Mouse (Mus musculus): ENCODE results near the gene Tmem43.

Gene Tmem43

GRCm38 (mm10) chr6:91488496-91489212 lies 15.2 kb downstream of the Tmem43 start:
- no peak for DNase-seq (ENCODE audit: low read depth, low spot score)

- no peak for DNase-seq (ENCODE audit: low read depth, low spot score)
These were observed 16.4 kb downstream of the Tmem43 start for GRCm38 (mm10) chr6:91489872-91490271.

GRCm38 (mm10) chr6:91491004-91491403 lies 17.5 kb downstream of the Tmem43 start:
- no peak for DNase-seq (ENCODE audit: low read depth, low spot score)

- DNase-seq (ENCODE audit: low read depth, low spot score) = no peak
These were observed 19.6 kb downstream of the Tmem43 start for GRCm38 (mm10) chr6:91493053-91493452.

- no peak for DNase-seq (ENCODE audit: low read depth, low spot score)
These were observed 21.0 kb downstream of the Tmem43 start for GRCm38 (mm10) chr6:91494526-91494925.

GRCm38 (mm10) chr6:91503302-91503701 lies 29.8 kb downstream of the Tmem43 start:
- no peak for DNase-seq (ENCODE audit: low read depth, low spot score)

GRCm38 (mm10) chr6:91506036-91506435 lies 32.5 kb downstream of the Tmem43 start:
- no peak for DNase-seq (ENCODE audit: low read depth, low spot score)

GRCm38 (mm10) chr6:91508041-91508440 lies 34.5 kb downstream of the Tmem43 start:
- DNase-seq (ENCODE audit: low read depth, low spot score) = no peak

- no peak for DNase-seq (ENCODE audit: low read depth, low spot score)
These were observed 35.8 kb downstream of the Tmem43 start for GRCm38 (mm10) chr6:91509326-91509725.

- DNase-seq (ENCODE audit: low read depth, low spot score) = no peak
These were observed 36.7 kb downstream of the Tmem43 start for GRCm38 (mm10) chr6:91510211-91510610.

GRCm38 (mm10) chr6:91514135-91514534 lies 40.6 kb downstream of the Tmem43 start:
- DNase-seq (ENCODE audit: low read depth, low spot score) = no peak

- no peak for DNase-seq (ENCODE audit: low read depth, low spot score)
These were observed 41.3 kb downstream of the Tmem43 start for GRCm38 (mm10) chr6:91514737-91515362.

GRCm38 (mm10) chr6:91515545-91516449 lies 42.3 kb downstream of the Tmem43 start, which contains the start of the genes Xpc and Lsm3:
TSS of gene Xpc (minus strand) at chr6:91515888.
TSS of gene Lsm3 (plus strand) at chr6:91515928.
- DNase-seq (ENCODE audit: low read depth, low spot score) = peak; percentile 96

GRCm38 (mm10) chr6:91518454-91519020 lies 45.0 kb downstream of the Tmem43 start:
- no peak for DNase-seq (ENCODE audit: low read depth, low spot score)

- DNase-seq (ENCODE audit: low read depth, low spot score) = no peak
These were observed 49.3 kb downstream of the Tmem43 start for GRCm38 (mm10) chr6:91522816-91523215.

GRCm38 (mm10) chr6:91525544-91525943 lies 52.0 kb downstream of the Tmem43 start:
- no peak for DNase-seq (ENCODE audit: low read depth, low spot score)

- DNase-seq (ENCODE audit: low read depth, low spot score) = no peak
These were observed 53.8 kb downstream of the Tmem43 start for GRCm38 (mm10) chr6:91527227-91527860.

- DNase-seq (ENCODE audit: low read depth, low spot score) = no peak
These were observed 54.8 kb downstream of the Tmem43 start for GRCm38 (mm10) chr6:91528265-91528664.

GRCm38 (mm10) chr6:91530673-91531072 lies 57.2 kb downstream of the Tmem43 start:
- no peak for DNase-seq (ENCODE audit: low read depth, low spot score)

- DNase-seq (ENCODE audit: low read depth, low spot score) = no peak
These were observed 57.8 kb downstream of the Tmem43 start for GRCm38 (mm10) chr6:91531276-91531675.

GRCm38 (mm10) chr6:91532661-91533060 lies 59.2 kb downstream of the Tmem43 start:
- no peak for DNase-seq (ENCODE audit: low read depth, low spot score)
